14 mouse cellular contexts compared by ENCODE assay signal in the genomic region with DNA sequence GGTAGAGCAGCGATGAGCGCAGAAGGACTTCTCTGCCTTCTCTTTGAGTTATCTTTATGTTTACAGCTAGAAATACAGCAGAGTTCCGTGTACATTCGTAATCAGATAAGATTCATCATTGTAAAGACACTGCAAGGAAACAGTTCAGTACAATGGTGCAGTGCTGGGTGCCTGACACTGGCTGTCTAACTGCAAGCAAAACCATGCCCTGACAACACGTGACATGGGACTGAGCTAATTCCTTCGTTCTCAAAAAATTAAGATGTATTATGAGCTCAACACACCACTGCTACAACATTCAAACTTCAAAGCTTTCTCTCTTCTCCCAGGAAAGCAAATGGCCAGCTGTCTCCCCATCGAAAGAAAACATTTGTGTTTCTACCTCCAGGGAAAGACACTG.
A peak's percentile ranks its signal among the peaks of the same experiment; 100 is the strongest.
DNase-seq lines count a peak whose midpoint lies in the region; ATAC-seq and TF ChIP-seq lines count a peak whose summit lies in the region.
"Had no signal": no experiment of that assay in that cellular context is flagged by ENCODE, and none has a peak within 500 bp of the region (broad histone marks: within the 10 kb centered on the region; RNA-seq: fewer than 3 reads in every experiment).

No protein-coding gene starts in this region.

- no peaks in the 10 kb centered on the region for H3K4me1 ChIP-seq in heart, embryonic 15.5 days (replicated peaks)
- no peaks in the 10 kb centered on the region for H3K4me1 ChIP-seq in lung, postnatal 0 days (ENCODE audit: insufficient read depth, low read depth, low read length)
- peaks cover 10% of the 10 kb centered on the region for H3K4me1 ChIP-seq in midbrain, embryonic 11.5 days (ENCODE audit: control insufficient read depth, insufficient read depth, low read length)
- no peaks in the 10 kb centered on the region for H3K4me1 ChIP-seq in hindbrain, postnatal 0 days (ENCODE audit: insufficient read depth, low read length)
- H3K4me1 ChIP-seq: limb, embryonic 15.5 days; stomach, embryonic 15.5 days had no signal

- no peak overlapping the region for H3K4me3 ChIP-seq in heart, embryonic 15.5 days
- H3K4me3 ChIP-seq in lung, postnatal 0 days (ENCODE audit: low read depth, low read length), result no peak overlapping the region
- peak overlapping the region; percentile 14; the same call in 1 of the 2 replicates for H3K4me3 ChIP-seq in midbrain, embryonic 11.5 days (ENCODE audit: low read depth, low read length)
- no peak overlapping the region for H3K4me3 ChIP-seq in hindbrain, postnatal 0 days (ENCODE audit: low read length)
- H3K4me3 ChIP-seq: limb, embryonic 15.5 days; stomach, embryonic 15.5 days had no signal

- TF ChIP-seq EP300 in lung, postnatal 0 days (IDR thresholded peaks at IDR 0.05), result no peak

- WGBS in heart, embryonic 15.5 days, result 45% methylated on average over 7 of the region's 7 CpGs
- 28% methylated on average over 7 of the region's 7 CpGs for WGBS in lung, postnatal 0 days
- 56% methylated on average over 7 of the region's 7 CpGs for WGBS in midbrain, embryonic 11.5 days
- WGBS in hindbrain, postnatal 0 days, result 78% methylated on average over 7 of the region's 7 CpGs

- H3K27me3 ChIP-seq in heart, embryonic 15.5 days, result no peaks in the 10 kb centered on the region
- no peaks in the 10 kb centered on the region for H3K27me3 ChIP-seq in lung, postnatal 0 days (replicated peaks; ENCODE audit: insufficient read depth, low read length)
- no peaks in the 10 kb centered on the region for H3K27me3 ChIP-seq in midbrain, embryonic 11.5 days (ENCODE audit: control insufficient read depth, insufficient read depth, low read length)
- H3K27me3 ChIP-seq in hindbrain, postnatal 0 days (ENCODE audit: insufficient read depth, low read length), result no peaks in the 10 kb centered on the region
- H3K27me3 ChIP-seq: limb, embryonic 15.5 days; stomach, embryonic 15.5 days had no signal

- TF ChIP-seq CTCF in lung, postnatal 0 days (IDR thresholded peaks at IDR 0.05), result no peak
- TF ChIP-seq CTCF in hindbrain, postnatal 0 days (IDR thresholded peaks at IDR 0.05; ENCODE audit: low read depth), result no peak

- no peak overlapping the region for H3K9ac ChIP-seq in heart, embryonic 15.5 days
- H3K9ac ChIP-seq in lung, postnatal 0 days (replicated peaks; ENCODE audit: low read depth), result no peak overlapping the region
- peak overlapping the region; percentile 30; the same call in 1 of the 2 replicates for H3K9ac ChIP-seq in midbrain, embryonic 11.5 days (ENCODE audit: low read length)
- no peak overlapping the region for H3K9ac ChIP-seq in hindbrain, postnatal 0 days (replicated peaks; ENCODE audit: low read length)
- H3K9ac ChIP-seq: limb, embryonic 15.5 days; stomach, embryonic 15.5 days had no signal

- no peak for ATAC-seq in heart, embryonic 15.5 days (replicated peaks; ENCODE audit: insufficient number of reproducible peaks, insufficient read depth, low FRiP score, low read depth)
- ATAC-seq in lung, postnatal 0 days, result no peak
- ATAC-seq in midbrain, embryonic 11.5 days (ENCODE audit: low FRiP score), result peak; percentile 63; the same call in 1 of the 2 replicates
- ATAC-seq in hindbrain, postnatal 0 days, result no peak
- no peak for ATAC-seq in inflammation-experienced regulatory T-cells, adult 6 months

- intact Hi-C loops in heart, postnatal 14 days (cut with DNase I), result no loop called here

- peak overlapping the region; percentile 32; the same call in 1 of the 2 replicates for H3K4me2 ChIP-seq in heart, embryonic 15.5 days
- H3K4me2 ChIP-seq in lung, postnatal 0 days (replicated peaks; ENCODE audit: low read depth, low read length), result peak overlapping the region; percentile 32
- H3K4me2 ChIP-seq in midbrain, embryonic 11.5 days, result peak overlapping the region; percentile 37
- H3K4me2 ChIP-seq in hindbrain, postnatal 0 days (ENCODE audit: low read depth, low read length), result no peak overlapping the region
- H3K4me2 ChIP-seq: limb, embryonic 15.5 days; stomach, embryonic 15.5 days had no signal

- H3K36me3 ChIP-seq in heart, embryonic 15.5 days, result no peaks in the 10 kb centered on the region
- H3K36me3 ChIP-seq in lung, postnatal 0 days (ENCODE audit: insufficient read depth, low read length), result no peaks in the 10 kb centered on the region
- no peaks in the 10 kb centered on the region for H3K36me3 ChIP-seq in midbrain, embryonic 11.5 days (ENCODE audit: control insufficient read depth, insufficient read depth, low read length)
- no peaks in the 10 kb centered on the region for H3K36me3 ChIP-seq in hindbrain, postnatal 0 days (ENCODE audit: insufficient read depth, low read length)
- H3K36me3 ChIP-seq: limb, embryonic 15.5 days; stomach, embryonic 15.5 days had no signal

- DNase-seq in heart, postnatal 14 days, result no peak
- DNase-seq in lung, postnatal 0 days (ENCODE audit: low spot score), result no peak
- no peak for DNase-seq in lung, postnatal 25 days (ENCODE audit: low spot score)
- DNase-seq in midbrain, embryonic 11.5 days (ENCODE audit: low spot score, missing footprints), result no peak
- no peak for DNase-seq in hindbrain, postnatal 0 days (ENCODE audit: low spot score)
- no peak for DNase-seq in ovary, postnatal 14 days (ENCODE audit: low spot score)
- DNase-seq: kidney, adult 8-10 months; lung, postnatal 4 days; right cerebral cortex, postnatal 4 days; thymus, postnatal 36 days had no signal

- no peaks in the 10 kb centered on the region for H3K9me3 ChIP-seq in heart, embryonic 15.5 days (replicated peaks)
- no peaks in the 10 kb centered on the region for H3K9me3 ChIP-seq in lung, postnatal 0 days (ENCODE audit: low read length)
- no peaks in the 10 kb centered on the region for H3K9me3 ChIP-seq in midbrain, embryonic 11.5 days (ENCODE audit: control insufficient read depth, low read length)
- H3K9me3 ChIP-seq in hindbrain, postnatal 0 days (ENCODE audit: low read length), result no peaks in the 10 kb centered on the region
- H3K9me3 ChIP-seq: limb, embryonic 15.5 days; stomach, embryonic 15.5 days had no signal

- H3K27ac ChIP-seq in heart, embryonic 15.5 days, result no peak overlapping the region
- no peak overlapping the region for H3K27ac ChIP-seq in lung, postnatal 0 days (ENCODE audit: low read length)
- H3K27ac ChIP-seq in midbrain, embryonic 11.5 days (ENCODE audit: low read depth, low read length), result no peak overlapping the region; the same call in 1 of the 2 replicates
- no peak overlapping the region for H3K27ac ChIP-seq in hindbrain, postnatal 0 days
- H3K27ac ChIP-seq: limb, embryonic 15.5 days; stomach, embryonic 15.5 days had no signal
